Mouse (Mus musculus) midbrain, embryonic 16.5 days (tissue): ENCODE measurements at regions not wholly inside any gene's neighbourhood (a gene's known extent, or its start where the extent isn't known, plus 50 kb on each side); places are given as distances from the start of the nearest gene placed in this dataset.
"Not testable (repeated sequence)": the region's sequence is repeated elsewhere in the genome, so short reads cannot be mapped to it uniquely, and the experiment has no call there.

ENCODE experiments used
- ATAC-seq: fragments of 200-750 bp; cut with Nextera tagmentation; 2 replicates; pipeline ENCODE4 v1.8.0; 2017; ENCODE audit warnings: moderate TSS enrichment
- H3K27ac ChIP-seq: fragments of 300-500 bp; sonication (generic); 2 replicates; pipeline ENCODE4 v1.5.1; 2014; ENCODE audit warnings: mild to moderate bottlenecking, low read length, mixed read lengths
- H3K27me3 ChIP-seq: fragments of 300-500 bp; sonication (generic); 2 replicates; pipeline ENCODE4 v1.6.1; 2014; ENCODE audit warnings: low read depth, low read length, mixed read lengths; ENCODE audit not compliant: control insufficient read depth, insufficient read depth
- H3K36me3 ChIP-seq: fragments of 300-500 bp; sonication (generic); 2 replicates; pipeline ENCODE4 v1.6.1; 2014; ENCODE audit warnings: mild to moderate bottlenecking, low read length, moderate library complexity, mixed read lengths; ENCODE audit not compliant: control insufficient read depth, insufficient read depth
- H3K4me1 ChIP-seq: fragments of 300-500 bp; sonication (generic); 2 replicates; pipeline ENCODE4 v1.6.1; 2014; ENCODE audit warnings: mild to moderate bottlenecking, low read length, mixed read lengths; ENCODE audit not compliant: control insufficient read depth, insufficient read depth
- H3K4me2 ChIP-seq: fragments of 300-500 bp; sonication (generic); 2 replicates; pipeline ENCODE4 v1.6.1; 2014; ENCODE audit warnings: mild to moderate bottlenecking, low read length, mixed read lengths
- H3K4me3 ChIP-seq: fragments of 300-500 bp; sonication (generic); 2 replicates; pipeline ENCODE4 v1.5.1; 2014; ENCODE audit warnings: low read depth, mild to moderate bottlenecking, low read length, moderate library complexity, mixed read lengths
- H3K9ac ChIP-seq: fragments of 300-500 bp; sonication (generic); 2 replicates; pipeline ENCODE4 v1.6.1; 2014; ENCODE audit warnings: low read depth, low read length, mixed read lengths
- H3K9me3 ChIP-seq: fragments of 300-500 bp; sonication (generic); replicated peaks from 2 replicates; pipeline ENCODE4 v1.6.1; 2014; ENCODE audit warnings: mild to moderate bottlenecking, low read length, mixed read lengths; ENCODE audit not compliant: control insufficient read depth, poor library complexity, severe bottlenecking
- WGBS: fragments of 180-500 bp; shearing (Covaris S2); extraction: QIAGEN DNeasy Blood & Tissue Kit; methylation state at CpG from one replicate; pipeline ENCODE4 v1.1.7; 2014; 5-methylcytosine and 5-hydroxymethylcytosine counted together

DNA sequence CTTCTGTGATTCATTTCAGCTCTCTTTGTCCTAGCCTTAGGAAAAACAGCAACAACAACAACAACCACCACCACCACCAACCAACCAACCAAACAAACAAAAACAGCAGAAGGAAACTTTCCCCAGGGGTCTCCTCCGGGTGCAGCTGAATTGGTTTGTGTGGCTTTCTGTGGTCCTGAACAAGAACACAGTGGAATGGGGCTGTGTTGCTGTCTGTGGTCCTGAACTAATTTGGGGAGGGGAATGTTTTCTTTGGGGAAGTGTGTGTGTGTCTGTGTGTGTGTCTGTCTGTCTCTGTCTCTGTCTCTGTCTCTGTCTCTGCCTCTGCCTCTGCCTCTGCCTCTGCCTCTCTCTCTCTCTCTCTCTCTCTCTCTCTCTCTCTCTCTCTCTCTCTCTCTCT lies 164.8 kb upstream of the 1700012A03Rik start:
- not testable (repeated sequence) for H3K27ac ChIP-seq, ATAC-seq, H3K4me3 ChIP-seq, H3K9ac ChIP-seq, H3K36me3 ChIP-seq, H3K4me2 ChIP-seq, H3K4me1 ChIP-seq, H3K9me3 ChIP-seq, H3K27me3 ChIP-seq
- 0% methylated on average over 1 of the region's 1 CpGs for WGBS

DNA sequence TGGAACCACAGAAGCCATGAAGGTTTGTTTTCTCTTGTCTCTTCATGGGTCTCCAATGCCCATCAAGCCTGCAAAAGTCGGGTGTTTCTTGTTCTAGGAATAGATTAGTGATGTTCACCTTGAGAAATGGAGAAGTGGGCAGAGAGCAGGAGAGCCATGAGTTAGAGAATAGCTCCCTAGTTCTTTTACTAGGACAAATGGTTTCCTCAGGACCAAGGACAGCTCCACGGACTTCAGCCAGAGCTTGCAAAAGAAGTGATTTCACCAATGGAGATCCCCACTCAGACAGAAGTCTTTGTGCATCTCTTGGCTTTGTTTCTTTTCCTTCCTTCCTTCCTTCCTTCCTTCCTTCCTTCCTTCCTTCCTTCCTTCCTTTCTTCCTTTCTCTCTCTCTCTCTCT lies 166.3 kb upstream of the 1700012A03Rik start:
- no peak overlapping the region for H3K4me2 ChIP-seq
- no peaks in the 10 kb centered on the region for H3K36me3 ChIP-seq
- H3K4me3 ChIP-seq: no peak overlapping the region
- 4% methylated on average over 2 of the region's 2 CpGs for WGBS
- ATAC-seq: no peak
- H3K9ac ChIP-seq: no peak overlapping the region
- no peaks in the 10 kb centered on the region; the same call in 1 of the 2 replicates for H3K4me1 ChIP-seq
- no peak overlapping the region for H3K27ac ChIP-seq
- no peaks in the 10 kb centered on the region for H3K9me3 ChIP-seq
- no peaks in the 10 kb centered on the region for H3K27me3 ChIP-seq

DNA sequence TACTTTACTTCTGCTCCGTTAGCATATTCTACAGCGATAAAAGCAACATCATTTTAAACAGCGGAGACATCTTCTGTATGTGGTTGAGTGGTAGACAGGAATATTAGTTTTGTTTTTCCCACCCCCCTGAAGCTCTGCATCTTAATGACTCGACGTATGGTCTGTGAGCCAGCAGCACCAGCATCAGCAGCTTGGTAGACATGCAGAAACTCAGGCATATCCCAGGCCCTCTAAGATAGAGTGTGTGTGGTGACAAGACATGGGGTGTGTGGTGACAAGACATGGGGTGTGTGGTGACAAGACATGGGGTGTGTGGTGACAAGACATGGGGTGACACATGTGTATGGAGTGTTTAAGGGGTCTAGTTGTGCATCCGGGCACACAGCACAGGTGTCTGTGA lies 175.4 kb upstream of the 1700012A03Rik start:
- H3K9ac ChIP-seq: no peak overlapping the region
- H3K4me3 ChIP-seq: no peak overlapping the region
- no peaks in the 10 kb centered on the region for H3K36me3 ChIP-seq
- ATAC-seq: no peak
- H3K27ac ChIP-seq: no peak overlapping the region
- no peaks in the 10 kb centered on the region for H3K9me3 ChIP-seq
- H3K4me1 ChIP-seq: peaks cover 7% of the 10 kb centered on the region
- H3K27me3 ChIP-seq: no peaks in the 10 kb centered on the region
- WGBS: 91% methylated on average over 6 of the region's 6 CpGs
- no peak overlapping the region for H3K4me2 ChIP-seq

DNA sequence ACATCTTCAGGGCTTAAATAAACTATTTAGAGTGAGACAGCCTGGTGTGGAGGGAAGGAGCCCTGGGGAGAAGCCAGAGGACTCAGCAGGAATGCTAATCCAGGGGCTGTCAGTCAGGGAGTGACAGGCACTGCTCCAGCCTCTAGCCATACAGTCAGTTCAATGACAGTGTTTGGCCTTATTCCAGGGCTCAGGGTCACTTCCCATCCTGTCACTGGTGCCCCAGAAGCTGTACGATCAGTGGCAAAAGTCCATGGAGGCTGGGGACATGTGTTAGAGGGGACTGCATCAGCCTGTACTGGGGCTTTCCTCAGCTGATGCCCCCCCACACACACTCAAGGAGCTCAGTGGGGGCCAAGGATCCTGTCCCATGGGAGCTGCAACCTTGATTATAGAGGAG lies 176.1 kb upstream of the 1700012A03Rik start:
- Histone ChIP-seq H3K4me1 (peaks cover 7% of the 10 kb centered on the region), H3K36me3 (no peaks in the 10 kb centered on the region), H3K9ac (no peak overlapping the region), H3K27me3 (no peaks in the 10 kb centered on the region), H3K4me3 (no peak overlapping the region), H3K9me3 (no peaks in the 10 kb centered on the region), H3K4me2 (no peak overlapping the region), H3K27ac (no peak overlapping the region)
- ATAC-seq: no peak
- 29% methylated on average over 1 of the region's 1 CpGs for WGBS

DNA sequence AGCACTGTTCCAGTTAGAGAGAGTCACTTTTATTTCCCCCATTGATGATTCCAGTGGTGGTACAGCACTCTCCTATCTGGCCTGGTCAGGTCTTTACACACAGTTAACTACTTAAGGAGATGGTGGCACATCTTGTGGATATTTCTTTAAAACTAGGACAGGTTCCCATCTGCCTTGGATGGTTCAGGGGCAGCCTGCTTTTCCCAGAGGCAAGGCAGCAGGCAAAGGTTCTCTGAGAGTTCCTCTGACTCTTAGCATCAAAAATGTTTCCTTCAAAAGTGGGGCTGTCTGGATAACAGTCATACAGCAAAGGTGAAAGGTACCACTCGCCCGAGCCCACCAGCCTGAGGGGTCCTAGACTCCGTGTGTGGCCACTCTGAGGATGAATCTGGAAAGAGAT lies 178.3 kb upstream of the 1700012A03Rik start:
- H3K27me3 ChIP-seq: no peaks in the 10 kb centered on the region
- no peak for ATAC-seq
- no peak overlapping the region for H3K27ac ChIP-seq
- no peak overlapping the region for H3K4me3 ChIP-seq
- H3K9ac ChIP-seq: no peak overlapping the region
- 97% methylated on average over 3 of the region's 3 CpGs for WGBS
- H3K4me1 ChIP-seq: peaks cover 7% of the 10 kb centered on the region
- no peak overlapping the region for H3K4me2 ChIP-seq
- no peaks in the 10 kb centered on the region for H3K9me3 ChIP-seq
- H3K36me3 ChIP-seq: no peaks in the 10 kb centered on the region

DNA sequence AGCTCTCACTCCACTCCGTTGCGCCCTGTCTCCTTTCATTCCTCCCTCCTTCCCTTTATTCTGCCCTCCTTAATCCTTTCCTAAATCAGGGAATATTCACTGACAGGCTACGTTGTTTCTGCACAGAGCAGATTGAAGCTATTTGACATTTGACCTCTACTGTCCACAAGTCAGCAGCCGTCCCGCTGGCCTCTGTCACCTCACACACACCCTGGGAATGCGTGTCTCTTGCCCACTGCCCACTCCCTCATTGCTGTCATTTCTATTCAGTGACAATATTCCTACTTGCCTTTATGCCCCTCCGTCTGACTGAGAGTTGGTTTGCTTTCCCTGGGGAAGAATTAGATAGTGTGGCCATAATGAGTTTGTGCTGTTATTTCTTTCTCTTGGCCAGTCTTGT lies 188.1 kb upstream of the 1700012A03Rik start:
- no peaks in the 10 kb centered on the region for H3K36me3 ChIP-seq
- no peak overlapping the region; the same call in 1 of the 2 replicates for H3K27ac ChIP-seq
- no peak overlapping the region for H3K4me3 ChIP-seq
- no peak overlapping the region for H3K4me2 ChIP-seq
- no peaks in the 10 kb centered on the region for H3K9me3 ChIP-seq
- no peak overlapping the region for H3K9ac ChIP-seq
- ATAC-seq: no peak
- no peaks in the 10 kb centered on the region for H3K27me3 ChIP-seq
- 28% methylated on average over 7 of the region's 7 CpGs for WGBS
- H3K4me1 ChIP-seq: 0 out of 2 replicates have a peak, but pooled peaks cover 8% of the 10 kb centered on the region

DNA sequence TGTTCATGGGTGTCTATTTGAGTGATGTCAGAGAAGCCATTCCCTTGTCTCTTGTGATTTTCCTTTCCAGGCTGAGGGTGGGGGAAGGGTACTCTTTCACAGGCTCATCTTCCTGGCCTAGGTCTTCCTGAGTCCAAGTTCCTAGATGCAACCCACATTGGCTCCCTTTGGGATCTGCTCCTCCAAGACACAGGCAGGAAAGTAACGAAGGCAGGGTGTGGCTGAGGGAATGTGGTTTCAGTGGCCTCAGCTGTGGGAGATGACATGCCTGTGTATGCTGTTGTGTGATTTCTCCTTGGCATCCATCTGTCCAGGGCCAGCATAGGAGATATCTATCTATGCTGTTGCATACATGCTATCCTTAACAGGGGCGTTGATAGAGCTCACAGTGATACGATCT lies 190.4 kb upstream of the 1700012A03Rik start:
- H3K27me3 ChIP-seq: no peaks in the 10 kb centered on the region
- H3K27ac ChIP-seq: no peak overlapping the region
- ATAC-seq: no peak
- no peak overlapping the region for H3K4me2 ChIP-seq
- H3K36me3 ChIP-seq: no peaks in the 10 kb centered on the region
- 92% methylated on average over 3 of the region's 3 CpGs for WGBS
- no peak overlapping the region for H3K9ac ChIP-seq
- 0 out of 2 replicates have a peak, but pooled peaks cover 8% of the 10 kb centered on the region for H3K4me1 ChIP-seq
- no peaks in the 10 kb centered on the region for H3K9me3 ChIP-seq
- no peak overlapping the region for H3K4me3 ChIP-seq

DNA sequence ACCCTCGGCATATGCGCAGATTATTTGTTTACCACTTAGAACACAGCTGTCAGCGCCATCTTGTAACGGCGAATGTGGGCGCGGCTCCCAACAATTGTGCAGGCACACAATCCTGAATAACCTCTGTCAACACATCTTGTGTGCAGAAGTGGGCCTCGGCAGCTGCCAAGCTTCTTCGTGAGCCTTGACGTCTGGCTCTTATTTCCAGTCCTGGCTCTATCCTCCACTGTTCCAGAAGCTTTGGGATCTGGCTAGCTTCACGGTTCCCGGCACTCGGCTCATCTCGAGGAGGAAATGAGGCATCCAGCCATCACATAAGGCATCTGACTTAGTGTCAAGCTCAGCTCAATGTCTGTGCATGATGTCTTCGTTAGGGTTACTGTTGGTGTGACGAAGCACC lies 195.8 kb upstream of the 1700012A03Rik start:
- Histone ChIP-seq H3K4me2 (no peak overlapping the region), H3K4me1 (no peaks in the 10 kb centered on the region), H3K9ac (no peak overlapping the region), H3K36me3 (no peaks in the 10 kb centered on the region), H3K27me3 (no peaks in the 10 kb centered on the region), H3K27ac (no peak overlapping the region), H3K4me3 (no peak overlapping the region), H3K9me3 (no peaks in the 10 kb centered on the region)
- no peak for ATAC-seq
- WGBS: 96% methylated on average over 15 of the region's 16 CpGs

DNA sequence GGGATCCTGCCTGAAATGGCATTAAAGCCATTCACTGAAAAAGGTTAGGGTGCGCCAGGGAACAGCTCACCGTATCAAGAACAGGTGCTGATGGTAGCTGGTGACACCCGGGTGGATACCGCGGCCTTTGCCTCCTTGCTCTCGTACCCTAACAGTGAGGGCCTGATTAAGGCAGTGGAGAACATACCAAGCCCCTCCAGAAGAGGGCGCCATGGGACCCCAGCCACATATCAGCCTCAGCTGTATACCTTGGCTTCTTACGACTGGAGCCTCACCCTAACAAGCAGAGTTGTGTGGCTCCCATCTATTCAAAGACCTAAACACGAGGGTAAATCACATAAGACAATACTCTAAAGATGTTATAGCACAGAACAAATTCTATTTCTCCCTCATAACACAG lies 203.7 kb upstream of the 1700012A03Rik start:
- no peak overlapping the region for H3K27ac ChIP-seq
- H3K9ac ChIP-seq: no peak overlapping the region
- H3K9me3 ChIP-seq: no peaks in the 10 kb centered on the region; the same call in 1 of the 2 replicates
- no peak overlapping the region for H3K4me2 ChIP-seq
- no peaks in the 10 kb centered on the region for H3K4me1 ChIP-seq
- no peaks in the 10 kb centered on the region for H3K36me3 ChIP-seq
- no peak overlapping the region for H3K4me3 ChIP-seq
- ATAC-seq: no peak
- no peaks in the 10 kb centered on the region for H3K27me3 ChIP-seq
- 89% methylated on average over 9 of the region's 9 CpGs for WGBS

DNA sequence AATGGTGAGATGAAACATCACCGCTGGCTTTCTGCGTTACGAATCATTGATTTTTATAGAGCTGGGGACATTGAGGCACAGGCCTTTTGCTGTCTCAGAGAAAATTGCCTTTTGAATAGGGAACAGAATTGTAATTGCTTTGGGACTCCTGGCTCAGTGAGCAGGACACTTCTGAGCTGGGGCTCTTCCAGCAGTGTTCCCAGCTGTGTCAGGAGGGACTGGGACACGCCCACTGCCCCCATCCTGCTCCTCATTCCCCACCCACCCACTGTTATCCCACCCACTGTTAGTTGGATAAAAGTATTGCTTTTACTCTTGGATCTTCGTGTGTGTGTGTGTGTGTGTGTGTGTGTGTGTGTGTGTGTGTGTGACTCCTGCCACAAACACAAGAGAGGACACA lies 204.4 kb upstream of the 1700012A03Rik start:
- 90% methylated on average over 5 of the region's 5 CpGs for WGBS
- Histone ChIP-seq H3K4me1 (no peaks in the 10 kb centered on the region), H3K27me3 (no peaks in the 10 kb centered on the region), H3K4me2 (no peak overlapping the region), H3K4me3 (no peak overlapping the region), H3K9ac (no peak overlapping the region), H3K27ac (no peak overlapping the region), H3K9me3 (no peaks in the 10 kb centered on the region; the same call in 1 of the 2 replicates), H3K36me3 (no peaks in the 10 kb centered on the region)
- ATAC-seq: no peak
